Mouse (Mus musculus) embryonic fibroblast, embryonic 13.5 days (primary cell): Measurements from ENCODE around the gene AB124611. TPM values are rescaled to one million over a fixed set of nuclear protein-coding genes. Genes with fewer than 3 reads are reported as not detected.

ENCODE experiments used
- H3K27ac ChIP-seq: 2 replicates; pipeline ENCODE4 v1.5.1; 2012; ENCODE audit warnings: low read length, control low read depth, inconsistent platforms; ENCODE audit not compliant: insufficient read depth
- H3K4me1 ChIP-seq: 2 replicates; pipeline ENCODE4 v1.6.1; 2011; ENCODE audit warnings: low read length; ENCODE audit not compliant: control insufficient read depth, insufficient read depth
- H3K4me3 ChIP-seq: 2 replicates; pipeline ENCODE4 v1.5.1; 2011; ENCODE audit warnings: mild to moderate bottlenecking, control low read depth, low read length; ENCODE audit not compliant: insufficient read depth
- CTCF ChIP-seq: IDR thresholded peaks from 2 replicates; pipeline ENCODE4 v1.5.1; 2011; ENCODE audit warnings: mild to moderate bottlenecking, control low read depth, low read length, moderate library complexity, borderline replicate concordance; ENCODE audit not compliant: insufficient read depth
- POLR2A ChIP-seq: IDR thresholded peaks from 2 replicates; pipeline ENCODE4 v1.6.1; 2011; ENCODE audit warnings: low read depth, mild to moderate bottlenecking, control low read depth, low read length, moderate library complexity
- polyA plus RNA-seq: library from polyadenylated mRNA; stranded (reverse); fragments of >200 nt; gene quantifications from 2 replicates; pipeline ENCODE4 v1.2.4, GENCODE M21; 2011; ENCODE audit warnings: low read depth; ENCODE audit not compliant: missing spikeins, insufficient read length

Gene AB124611
- polyA plus RNA-seq, 1 experiment, result 0.44 TPM

GRCm38 (mm10) chr9:21545351-21545915 lies 19.5 kb downstream of the AB124611 start:
- peaks cover 3% of the 10 kb centered on the region; the same call in 1 of the 2 replicates for H3K4me1 ChIP-seq
- H3K27ac ChIP-seq, result peak overlapping the region; percentile 12; the same call in 1 of the 2 replicates
- peak overlapping the region; percentile 58 for H3K4me3 ChIP-seq
- no peak for TF ChIP-seq CTCF
- no peak for TF ChIP-seq POLR2A

GRCm38 (mm10) chr9:21545916-21546788 lies 20.2 kb downstream of the AB124611 start:
- 0 out of 2 replicates have a peak, but pooled peaks have one; percentile 28 for TF ChIP-seq CTCF
- peak; percentile 81 for TF ChIP-seq POLR2A
- peak overlapping the region; percentile 64 for H3K27ac ChIP-seq

GRCm38 (mm10) chr9:21546789-21547074 lies 20.8 kb downstream of the AB124611 start, which contains the start of gene Carm1:
TSS of gene Carm1 (plus strand) at chr9:21546894.
- Histone ChIP-seq H3K27ac (peak within 1 kb of the TSS; percentile 86), H3K4me3 (peak within 1 kb of the TSS; percentile 63), H3K4me1 (peaks cover 3% of the 10 kb centered on the region; the same call in 1 of the 2 replicates)
- TF ChIP-seq POLR2A (no peak), CTCF (no peak)

More at GRCm38 (mm10) chr9:21545916-21546788, 20.2 kb downstream of the AB124611 start:
- H3K4me3 ChIP-seq, result peak overlapping the region; percentile 58
- peaks cover 3% of the 10 kb centered on the region; the same call in 1 of the 2 replicates for H3K4me1 ChIP-seq

- peak overlapping the region; percentile 63 for H3K4me3 ChIP-seq
These were observed 21.3 kb downstream of the AB124611 start for GRCm38 (mm10) chr9:21547075-21547941.

GRCm38 (mm10) chr9:21551049-21551448 lies 25.1 kb downstream of the AB124611 start:
- TF ChIP-seq CTCF (no peak), POLR2A (no peak)
- Histone ChIP-seq H3K4me3 (no peak overlapping the region), H3K27ac (no peak overlapping the region)

More at GRCm38 (mm10) chr9:21547075-21547941, 21.3 kb downstream of the AB124611 start:
- Histone ChIP-seq H3K27ac (peak overlapping the region; percentile 86), H3K4me1 (peaks cover 3% of the 10 kb centered on the region; the same call in 1 of the 2 replicates)
- TF ChIP-seq POLR2A (peak; percentile 54), CTCF (no peak)

GRCm38 (mm10) chr9:21553607-21554273 lies 27.8 kb downstream of the AB124611 start:
- no peak overlapping the region for H3K27ac ChIP-seq
- no peak overlapping the region for H3K4me3 ChIP-seq
- TF ChIP-seq CTCF (no peak), POLR2A (no peak)
- peaks cover 5% of the 10 kb centered on the region; the same call in 1 of the 2 replicates for H3K4me1 ChIP-seq

More at GRCm38 (mm10) chr9:21551049-21551448, 25.1 kb downstream of the AB124611 start:
- H3K4me1 ChIP-seq, result peaks cover 7% of the 10 kb centered on the region; the same call in 1 of the 2 replicates

GRCm38 (mm10) chr9:21555198-21555742 lies 29.3 kb downstream of the AB124611 start:
- Histone ChIP-seq H3K27ac (no peak overlapping the region), H3K4me1 (0 out of 2 replicates have a peak, but pooled peaks cover 4% of the 10 kb centered on the region), H3K4me3 (no peak overlapping the region)
- TF ChIP-seq CTCF (no peak), POLR2A (no peak)

GRCm38 (mm10) chr9:21556996-21557395 lies 31.0 kb downstream of the AB124611 start:
- H3K27ac ChIP-seq, result no peak overlapping the region
- TF ChIP-seq POLR2A (no peak), CTCF (no peak)

GRCm38 (mm10) chr9:21557556-21557955 lies 31.6 kb downstream of the AB124611 start:
- Histone ChIP-seq H3K4me1 (0 out of 2 replicates have a peak, but pooled peaks cover 4% of the 10 kb centered on the region), H3K4me3 (no peak overlapping the region), H3K27ac (no peak overlapping the region)
- no peak for TF ChIP-seq POLR2A
- no peak for TF ChIP-seq CTCF

More at GRCm38 (mm10) chr9:21556996-21557395, 31.0 kb downstream of the AB124611 start:
- Histone ChIP-seq H3K4me1 (0 out of 2 replicates have a peak, but pooled peaks cover 4% of the 10 kb centered on the region), H3K4me3 (no peak overlapping the region)
